31 mouse cellular contexts compared by ENCODE assay signal in the genomic region with DNA sequence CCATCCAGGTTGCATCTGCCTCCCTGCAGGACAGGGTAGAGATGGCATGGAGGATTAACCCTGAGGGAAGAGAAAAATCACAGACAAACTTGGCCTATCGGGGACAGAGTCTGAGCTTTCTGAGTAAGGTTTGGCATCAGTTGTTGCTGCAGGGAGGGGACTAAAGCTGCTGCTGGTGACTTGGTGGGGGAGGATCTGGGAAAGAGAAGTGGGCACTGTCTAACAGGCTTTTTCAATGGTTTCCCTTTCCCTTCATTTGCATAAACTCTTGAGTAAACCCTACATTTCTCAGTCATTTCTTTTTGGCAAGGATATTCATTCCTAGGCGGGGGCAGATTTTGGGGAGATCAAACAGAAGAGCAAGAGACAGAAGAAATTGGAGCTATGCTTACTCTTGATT. TPM values are rescaled to one million over a fixed set of nuclear protein-coding genes. Genes with fewer than 3 reads are reported as not detected.
DNase-seq lines count a peak whose midpoint lies in the region; ATAC-seq and TF ChIP-seq lines count a peak whose summit lies in the region.
"Had no signal": no experiment of that assay in that cellular context is flagged by ENCODE, and none has a peak within 500 bp of the region (broad histone marks: within the 10 kb centered on the region; RNA-seq: fewer than 3 reads in every experiment).

No protein-coding gene starts in this region.

- peak; percentile 78 for ATAC-seq in common myeloid progenitor, adult 5-6 weeks (replicated peaks; ENCODE audit: low read depth, poor library complexity, severe bottlenecking)
- no peak for ATAC-seq in stomach, postnatal 0 days (ENCODE audit: low FRiP score, low TSS enrichment)
- no peak for ATAC-seq in monocyte, adult 5-6 weeks (replicated peaks; ENCODE audit: insufficient number of reproducible peaks, low FRiP score, low TSS enrichment, poor library complexity, severe bottlenecking)
- ATAC-seq: activated CD4-positive, CD25-positive, alpha-beta regulatory T cell, adult 4 months; CD4-positive, CD25-positive, alpha-beta regulatory T cell, adult 4 months; forebrain, embryonic 15.5 days; inflammation-experienced regulatory T-cells, adult 6 months; midbrain, embryonic 13.5 days had no signal

- H3K4me2 ChIP-seq in stomach, postnatal 0 days (replicated peaks; ENCODE audit: low read depth): no peak overlapping the region
- H3K4me2 ChIP-seq: forebrain, embryonic 15.5 days; hindbrain, embryonic 15.5 days; lung, embryonic 14.5 days; midbrain, embryonic 13.5 days had no signal

- TF ChIP-seq POLR2A in heart, adult 2 months (IDR thresholded peaks at IDR 0.05; ENCODE audit: insufficient read depth, low read depth, low read length): no peak

- peaks cover 33% of the 10 kb centered on the region for H3K4me1 ChIP-seq in heart, embryonic 10.5 days
- H3K4me1 ChIP-seq in heart, adult 2 months (ENCODE audit: control insufficient read depth, insufficient read depth, low read length): no peaks in the 10 kb centered on the region
- no peaks in the 10 kb centered on the region; the same call in 1 of the 2 replicates for H3K4me1 ChIP-seq in stomach, postnatal 0 days (replicated peaks; ENCODE audit: control insufficient read depth, insufficient read depth)
- H3K4me1 ChIP-seq: forebrain, embryonic 15.5 days; hindbrain, embryonic 15.5 days had no signal

- DNase-seq in heart, embryonic 10.5 days (ENCODE audit: low spot score): no peak
- DNase-seq in heart, adult 2 months: no peak
- DNase-seq in A20 (ENCODE audit: low read depth, low spot score): peak; percentile 23
- DNase-seq in stomach, postnatal 0 days (ENCODE audit: low spot score): no peak
- no peak for DNase-seq in layer of hippocampus, adult 18-20 months (ENCODE audit: low spot score in 2 of 2)
- DNase-seq: adrenal gland, adult 2 months; adrenal gland, postnatal 36 days; cerebellum, adult 2 months; cerebellum, postnatal 14 days; kidney, adult 2 months; layer of hippocampus, adult 9-11 months; liver; lung, embryonic 14.5 days; right cerebral cortex, postnatal 14 days; thymus, adult 2 months; thymus, postnatal 36 days had no signal

- no peak for TF ChIP-seq CTCF in heart, adult 2 months (IDR thresholded peaks at IDR 0.05)
- TF ChIP-seq CTCF in stomach, postnatal 0 days (IDR thresholded peaks at IDR 0.05; ENCODE audit: low read depth): no peak

- no peak for TF ChIP-seq EP300 in heart, adult 2 months (IDR thresholded peaks at IDR 0.05; ENCODE audit: insufficient read depth, low read depth, low read length)
- TF ChIP-seq EP300 in stomach, postnatal 0 days (optimal IDR thresholded peaks at IDR 0.05): no peak

- H3K9ac ChIP-seq in heart, adult 2 months (ENCODE audit: low read depth, low read length): no peak overlapping the region
- no peak overlapping the region for H3K9ac ChIP-seq in stomach, postnatal 0 days (ENCODE audit: low read length)
- H3K9ac ChIP-seq: forebrain, embryonic 15.5 days; hindbrain, embryonic 15.5 days; liver, embryonic 14.5 days; lung, embryonic 14.5 days; midbrain, embryonic 13.5 days had no signal

- intact Hi-C loops in heart, adult 2 months (cut with DNase I): no loop called here

- H3K79me2 ChIP-seq in heart, adult 2 months (replicated peaks; ENCODE audit: control insufficient read depth, insufficient read depth, low read length): no peaks in the 10 kb centered on the region

- WGBS in heart, embryonic 10.5 days: 79% methylated on average over 2 of the region's 2 CpGs
- 65% methylated on average over 2 of the region's 2 CpGs for WGBS in heart, adult 2 months
- WGBS in stomach, postnatal 0 days: 52% methylated on average over 2 of the region's 2 CpGs

- no peaks in the 10 kb centered on the region for H3K36me3 ChIP-seq in heart, embryonic 10.5 days
- no peaks in the 10 kb centered on the region for H3K36me3 ChIP-seq in heart, adult 2 months (ENCODE audit: control insufficient read depth, insufficient read depth, low read length)
- no peaks in the 10 kb centered on the region for H3K36me3 ChIP-seq in stomach, postnatal 0 days (ENCODE audit: control insufficient read depth, insufficient read depth, low read length)
- H3K36me3 ChIP-seq: forebrain, embryonic 15.5 days; hindbrain, embryonic 10.5 days; hindbrain, embryonic 15.5 days; midbrain, embryonic 13.5 days had no signal

- no peaks in the 10 kb centered on the region for H3K27me3 ChIP-seq in heart, embryonic 10.5 days (ENCODE audit: insufficient read depth, poor library complexity, severe bottlenecking)
- no peaks in the 10 kb centered on the region for H3K27me3 ChIP-seq in heart, adult 2 months (ENCODE audit: control insufficient read depth, insufficient read depth, low read length)
- no peaks in the 10 kb centered on the region for H3K27me3 ChIP-seq in stomach, postnatal 0 days (ENCODE audit: control insufficient read depth, insufficient read depth, low read length)
- H3K27me3 ChIP-seq: forebrain, embryonic 15.5 days; hindbrain, embryonic 15.5 days; midbrain, embryonic 13.5 days had no signal

- H3K27ac ChIP-seq in heart, embryonic 10.5 days: peak overlapping the region; percentile 22; the same call in 1 of the 2 replicates
- no peak overlapping the region for H3K27ac ChIP-seq in heart, adult 2 months
- H3K27ac ChIP-seq in stomach, postnatal 0 days (replicated peaks): 0 out of 2 replicates have a peak overlapping the region, but pooled peaks have one; percentile 45
- H3K27ac ChIP-seq: forebrain, embryonic 15.5 days; hindbrain, embryonic 10.5 days; hindbrain, embryonic 15.5 days; kidney, postnatal 0 days; liver, embryonic 14.5 days; midbrain, embryonic 13.5 days had no signal

- no peaks in the 10 kb centered on the region for H3K9me3 ChIP-seq in heart, embryonic 10.5 days
- H3K9me3 ChIP-seq in stomach, postnatal 0 days (ENCODE audit: control insufficient read depth, low read length): no peaks in the 10 kb centered on the region
- H3K9me3 ChIP-seq: forebrain, embryonic 15.5 days; hindbrain, embryonic 10.5 days; hindbrain, embryonic 15.5 days; midbrain, embryonic 13.5 days had no signal

- no peak overlapping the region for H3K4me3 ChIP-seq in heart, embryonic 10.5 days
- H3K4me3 ChIP-seq in heart, adult 2 months: no peak overlapping the region
- no peak overlapping the region for H3K4me3 ChIP-seq in stomach, postnatal 0 days (ENCODE audit: low read depth, low read length)
- H3K4me3 ChIP-seq: forebrain, embryonic 15.5 days; hindbrain, embryonic 10.5 days; hindbrain, embryonic 15.5 days; midbrain, embryonic 13.5 days had no signal

RNA-seq across cellular contexts. Expression of gene Myoz2, which starts 27.1 kb away (rescaled TPM):
- polyA plus RNA-seq in heart, embryonic 10.5 days (2016; fragmentation: Nextera tagmentation; extraction: Ambion mirVana): 24.0 and 70.2 TPM in 2 replicates
- total RNA-seq in heart, adult 2 months (2021): 1,000 to 10,000 TPM; 1,454 to 1,834 TPM
- 691 and 950 TPM in 2 replicates for polyA plus RNA-seq in heart, adult 2 months (2012; rRNA removed)
- total RNA-seq in common myeloid progenitor, adult 5-6 weeks (2017): not detected in 2 replicates
- 1.1 and 1.2 TPM in 2 replicates for polyA plus RNA-seq in stomach, postnatal 0 days (2015; fragmentation: Nextera tagmentation; extraction: Ambion mirVana)
- total RNA-seq in monocyte, adult 5-6 weeks (2017): not detected in 3 replicates
- total RNA-seq in layer of hippocampus, adult 18-20 months (2021): under 1 TPM; 0.45 to 0.94 TPM
- total RNA-seq: left cerebral cortex, postnatal 14 days; megakaryocyte-erythroid progenitor cell, adult 5-6 weeks had no signal
- polyA plus RNA-seq: activated CD4-positive, CD25-positive, alpha-beta regulatory T cell, adult 4 months; adrenal gland, adult 2 months; forebrain, embryonic 15.5 days; hindbrain, embryonic 10.5 days; inflammation-experienced regulatory T-cells, adult 6 months; kidney, postnatal 0 days; large intestine, adult 2 months; liver, embryonic 14.5 days; midbrain, embryonic 13.5 days; small intestine, adult 2 months had no signal

Comparison
In these comparisons a context has a peak if more than half of its experiments do, and no peak if none do; other contexts are left out.
1. RNA of gene Myoz2, which starts 27.1 kb away (total RNA-seq): 1,454 to 1,834 TPM in heart, adult 2 months; 0.45 to 0.94 TPM in layer of hippocampus, adult 18-20 months, not detected in common myeloid progenitor, adult 5-6 weeks and not detected in monocyte, adult 5-6 weeks; every median in the first group is over 100 times any median in the second.